Mouse (Mus musculus) erythroblast, embryonic 14.5 days (primary cell): ENCODE results near the gene Fos.

ENCODE experiments used
- GATA1 ChIP-seq: IDR thresholded peaks from 2 replicates; pipeline ENCODE4 v1.6.1; 2012; ENCODE audit warnings: low read length, inconsistent platforms, mixed read lengths
- TAL1 ChIP-seq: IDR thresholded peaks from 3 replicates; pipeline ENCODE4 v1.6.1; 2012; ENCODE audit warnings: low read length, inconsistent platforms, mixed read lengths

- TF ChIP-seq GATA1 (no peak), TAL1 (no peak)
Observed at GRCm38 (mm10) chr12:85502682-85503081, 29.0 kb downstream of the Fos start.
